Mouse (Mus musculus) cerebellum, postnatal 10 days (tissue): ENCODE data around the gene Tmem30a.

Experiments
- DNase-seq, 2 experiments: peaks; one replicate each; pipeline ENCODE4 v3.0.0; 2021; ENCODE audit warnings: mixed read lengths in 2 of 2

Gene Tmem30a

GRCm38 (mm10) chr9:79785794-79786085 is 7.6 kb downstream of the Tmem30a start:
- no peak for DNase-seq

GRCm38 (mm10) chr9:79784934-79785793 is 8.1 kb downstream of the Tmem30a start:
- DNase-seq = no peak

- DNase-seq = no peak
Observed at GRCm38 (mm10) chr9:79784439-79784838, 8.9 kb downstream of the Tmem30a start.

- DNase-seq = no peak
Observed at GRCm38 (mm10) chr9:79779354-79779753, 14.0 kb downstream of the Tmem30a start.

- DNase-seq = no peak
Observed at GRCm38 (mm10) chr9:79766991-79767545, 26.2 kb downstream of the Tmem30a start.

- no peak for DNase-seq
Observed at GRCm38 (mm10) chr9:79765329-79765728, 28.0 kb downstream of the Tmem30a start.

GRCm38 (mm10) chr9:79762519-79762918 is 30.8 kb downstream of the Tmem30a start:
- no peak for DNase-seq

- no peak for DNase-seq
Observed at GRCm38 (mm10) chr9:79760076-79760475, 33.2 kb downstream of the Tmem30a start.

GRCm38 (mm10) chr9:79759385-79760005 is 33.8 kb downstream of the Tmem30a start, which contains the start of gene Cox7a2:
Gene Cox7a2, minus strand, starts transcription at chr9:79759878.
- peak; percentile 94 to 98 for DNase-seq

- no peak for DNase-seq
Observed at GRCm38 (mm10) chr9:79755311-79755710, 38.0 kb downstream of the Tmem30a start.

- DNase-seq = peak in 1 of 2 experiments; percentile 6
Observed at GRCm38 (mm10) chr9:79751846-79752245, 41.5 kb downstream of the Tmem30a start.

- no peak for DNase-seq
Observed at GRCm38 (mm10) chr9:79750709-79751108, 42.6 kb downstream of the Tmem30a start.

- no peak for DNase-seq
Observed at GRCm38 (mm10) chr9:79745036-79745435, 48.3 kb downstream of the Tmem30a start.

GRCm38 (mm10) chr9:79735608-79736007 is 57.7 kb downstream of the Tmem30a start:
- DNase-seq = no peak

- DNase-seq = peak; percentile 37 to 60
Observed at GRCm38 (mm10) chr9:79730301-79730700, 63.0 kb downstream of the Tmem30a start.

GRCm38 (mm10) chr9:79723090-79723489 is 70.2 kb downstream of the Tmem30a start:
- peak; percentile 56 to 79 for DNase-seq

GRCm38 (mm10) chr9:79721056-79721455 is 72.3 kb downstream of the Tmem30a start:
- peak; percentile 89 to 92 for DNase-seq

- DNase-seq = peak; percentile 14 to 22
Observed at GRCm38 (mm10) chr9:79720143-79720542, 73.2 kb downstream of the Tmem30a start.

- peak; percentile 51 to 59 for DNase-seq
Observed at GRCm38 (mm10) chr9:79719451-79719850, 73.9 kb downstream of the Tmem30a start.
